Mouse (Mus musculus) G1E (cell line): ENCODE results near the gene Galk1. TPM values are rescaled to one million over a fixed set of nuclear protein-coding genes. Genes with fewer than 3 reads are reported as not detected.

Experiments
- ATAC-seq: 2 replicates; pipeline ENCODE4 v1.8.0; 2016; ENCODE audit warnings: mild to moderate bottlenecking; ENCODE audit not compliant: insufficient number of reproducible peaks, poor library complexity, low FRiP score, severe bottlenecking; ENCODE audit errors: extremely low read depth
- DNase-seq: peaks from one replicate; pipeline ENCODE4 v3.0.0; 2012; ENCODE audit warnings: low spot score
- H3K27me3 ChIP-seq: 2 replicates; pipeline ENCODE4 v1.6.1; 2012; ENCODE audit warnings: mild to moderate bottlenecking, low read length, inconsistent platforms; ENCODE audit not compliant: insufficient read depth
- H3K36me3 ChIP-seq: replicated peaks from 2 replicates; pipeline ENCODE3; 2012; ENCODE audit warnings: mild to moderate bottlenecking, inconsistent platforms
- H3K4me1 ChIP-seq: 2 replicates; pipeline ENCODE4 v1.6.1; 2012; ENCODE audit warnings: low read depth, low read length, inconsistent platforms, mixed read lengths; ENCODE audit not compliant: insufficient read depth
- H3K4me3 ChIP-seq: 2 replicates; pipeline ENCODE4 v1.5.1; 2012; ENCODE audit warnings: low read depth, mild to moderate bottlenecking, inconsistent platforms, low read length, moderate library complexity, mixed read lengths
- H3K9me3 ChIP-seq: replicated peaks from 2 replicates; pipeline ENCODE4 v1.6.1; 2012; ENCODE audit warnings: inconsistent platforms
- CTCF ChIP-seq: IDR thresholded peaks from 2 replicates; pipeline ENCODE4 v1.5.1; 2012; ENCODE audit warnings: low read depth, low read length, inconsistent platforms, mixed read lengths
- GATA1 ChIP-seq: IDR thresholded peaks from 2 replicates; pipeline ENCODE4 v1.6.1; 2012; ENCODE audit warnings: borderline replicate concordance, low read length, inconsistent platforms, mixed read lengths
- GATA2 ChIP-seq: IDR thresholded peaks from 2 replicates; pipeline ENCODE4 v1.6.1; 2012; ENCODE audit warnings: low read depth, low read length, inconsistent platforms, borderline replicate concordance
- POLR2AphosphoS5 ChIP-seq: IDR thresholded peaks from 2 replicates; pipeline ENCODE4 v1.6.1; 2012; ENCODE audit warnings: low read depth, low read length, inconsistent platforms; ENCODE audit not compliant: insufficient replicate concordance
- TAL1 ChIP-seq: conservative IDR thresholded peaks from 2 replicates; pipeline ENCODE4 v1.6.1; 2012; ENCODE audit warnings: low read depth, low read length, inconsistent platforms, mixed read lengths
- polyA plus RNA-seq: library from polyadenylated mRNA; stranded (reverse); fragments of >175 nt; gene quantifications from 2 replicates; pipeline ENCODE4 v1.2.3, GENCODE M21; 2012
- total RNA-seq, 2 experiments: library from RNA; stranded (forward) in 1 of 2; stranded (reverse) in 1 of 2; fragments of 200-1000 nt in 1 of 2; fragments of >200 nt in 1 of 2; fragmentation: Nextera tagmentation in 1 of 2; gene quantifications; 2 replicates each; pipeline ENCODE4 v1.2.3; 2014 to 2017

Galk1 gene
- total and polyA plus RNA-seq, 3 experiments = 22.0 to 148 (median 54.5) TPM

- TF ChIP-seq GATA1 (no peak), TAL1 (no peak)
- peaks cover 49% of the 10 kb centered on the region for H3K4me1 ChIP-seq
- no peak overlapping the region for H3K4me3 ChIP-seq
- ATAC-seq (no peak), DNase-seq (no peak)
- peaks cover 59% of the 10 kb centered on the region for H3K27me3 ChIP-seq
- peaks cover 7% of the 10 kb centered on the region for H3K9me3 ChIP-seq
- H3K36me3 ChIP-seq = peaks cover 15% of the 10 kb centered on the region
Observed at GRCm38 (mm10) chr11:116001725-116002124, 10.8 kb downstream of the Galk1 start.

GRCm38 (mm10) chr11:116000607-116001006 is 11.9 kb downstream of the Galk1 start:
- Histone ChIP-seq H3K4me3 (no peak overlapping the region), H3K9me3 (peaks cover 7% of the 10 kb centered on the region), H3K27me3 (peaks cover 65% of the 10 kb centered on the region), H3K4me1 (peaks cover 38% of the 10 kb centered on the region), H3K36me3 (peaks cover 4% of the 10 kb centered on the region)
- DNase-seq = no peak
- no peak for TF ChIP-seq CTCF
- no peak for TF ChIP-seq GATA1
- ATAC-seq = no peak

GRCm38 (mm10) chr11:115999538-116000143 is 12.9 kb downstream of the Galk1 start:
- H3K4me1 ChIP-seq = peaks cover 29% of the 10 kb centered on the region
- TF ChIP-seq GATA1 (no peak), CTCF (0 out of 2 replicates have a peak, but pooled peaks have one; percentile 21)
- peaks cover 64% of the 10 kb centered on the region for H3K27me3 ChIP-seq
- ATAC-seq (no peak), DNase-seq (peak; percentile 45)
- peaks cover 7% of the 10 kb centered on the region for H3K9me3 ChIP-seq
- H3K36me3 ChIP-seq = no peaks in the 10 kb centered on the region
- no peak overlapping the region; the same call in 1 of the 2 replicates for H3K4me3 ChIP-seq

GRCm38 (mm10) chr11:115999027-115999426 is 13.5 kb downstream of the Galk1 start:
- no peaks in the 10 kb centered on the region for H3K36me3 ChIP-seq
- no peak for TF ChIP-seq POLR2AphosphoS5
- TF ChIP-seq GATA1 = no peak
- no peak for TF ChIP-seq GATA2
- TF ChIP-seq TAL1 = no peak
- no peak for TF ChIP-seq CTCF
- ATAC-seq (peak; percentile 15; the same call in 1 of the 2 replicates), DNase-seq (no peak)
- H3K4me3 ChIP-seq = no peak overlapping the region
- H3K4me1 ChIP-seq = peaks cover 23% of the 10 kb centered on the region
- peaks cover 65% of the 10 kb centered on the region for H3K27me3 ChIP-seq
- H3K9me3 ChIP-seq = peaks cover 7% of the 10 kb centered on the region

GRCm38 (mm10) chr11:115997662-115998061 is 14.9 kb downstream of the Galk1 start:
- no peak for DNase-seq
- no peak for ATAC-seq
- Histone ChIP-seq H3K9me3 (no peaks in the 10 kb centered on the region), H3K4me1 (peaks cover 22% of the 10 kb centered on the region), H3K36me3 (no peaks in the 10 kb centered on the region), H3K4me3 (no peak overlapping the region), H3K27me3 (peaks cover 65% of the 10 kb centered on the region)
- TF ChIP-seq GATA2 (no peak), POLR2AphosphoS5 (no peak), CTCF (no peak), GATA1 (no peak), TAL1 (no peak)

GRCm38 (mm10) chr11:115997047-115997446 is 15.5 kb downstream of the Galk1 start:
- Histone ChIP-seq H3K4me1 (peaks cover 22% of the 10 kb centered on the region), H3K27me3 (peaks cover 65% of the 10 kb centered on the region), H3K4me3 (no peak overlapping the region), H3K36me3 (no peaks in the 10 kb centered on the region), H3K9me3 (no peaks in the 10 kb centered on the region)
- TF ChIP-seq TAL1 = no peak
- no peak for TF ChIP-seq GATA2
- TF ChIP-seq GATA1 = no peak
- TF ChIP-seq CTCF = no peak
- no peak for TF ChIP-seq POLR2AphosphoS5
- no peak for ATAC-seq
- no peak for DNase-seq

- TF ChIP-seq POLR2AphosphoS5 = no peak
- TF ChIP-seq GATA2 = no peak
- no peak for TF ChIP-seq CTCF
- TF ChIP-seq GATA1 = no peak
- no peak for TF ChIP-seq TAL1
- H3K9me3 ChIP-seq = no peaks in the 10 kb centered on the region
- ATAC-seq = no peak
- H3K4me1 ChIP-seq = peaks cover 24% of the 10 kb centered on the region
- no peak for DNase-seq
- H3K4me3 ChIP-seq = no peak overlapping the region
- no peaks in the 10 kb centered on the region for H3K36me3 ChIP-seq
- H3K27me3 ChIP-seq = peaks cover 70% of the 10 kb centered on the region
Observed at GRCm38 (mm10) chr11:115995256-115995655, 17.3 kb downstream of the Galk1 start.
